Mouse (Mus musculus) myocyte (in vitro differentiated cells): ENCODE measurements around the gene Csrp3. TPM values are rescaled to one million over a fixed set of nuclear protein-coding genes. Genes with fewer than 3 reads are reported as not detected.

Source experiments
- H3K27me3 ChIP-seq: one replicate; pipeline ENCODE4 v1.6.1; 2011; ENCODE audit not compliant: control insufficient read depth, insufficient read depth, insufficient read length
- H3K36me3 ChIP-seq: one replicate; pipeline ENCODE4 v1.6.1; 2011; ENCODE audit not compliant: control insufficient read depth, insufficient read depth
- H3K4me2 ChIP-seq: one replicate; pipeline ENCODE4 v1.6.1; 2011; ENCODE audit warnings: low read depth, control low read depth
- H3K4me3 ChIP-seq: one replicate; pipeline ENCODE4 v1.5.1; 2011; ENCODE audit warnings: mild to moderate bottlenecking, control low read depth, moderate library complexity
- H3K79me2 ChIP-seq: one replicate; pipeline ENCODE4 v1.6.1; 2011; ENCODE audit not compliant: control insufficient read depth, insufficient read depth
- H3ac ChIP-seq: one replicate; pipeline ENCODE4 v1.6.1; 2011; ENCODE audit not compliant: control insufficient read depth, insufficient read length
- CEBPB ChIP-seq: IDR thresholded peaks from 2 replicates; pipeline ENCODE4 v1.6.1; 2011; ENCODE audit warnings: mild to moderate bottlenecking, moderate library complexity; ENCODE audit not compliant: poor library complexity, insufficient read depth, severe bottlenecking
- MAX ChIP-seq: IDR thresholded peaks from one replicate; pipeline ENCODE4 v1.6.1; 2011; ENCODE audit warnings: low read depth, mild to moderate bottlenecking, control low read depth
- MYOD1 ChIP-seq, 3 experiments: IDR thresholded peaks; one replicate each; pipeline ENCODE4 v1.6.1; 2011; ENCODE audit warnings: control low read depth in 2 of 3, low read depth in 2 of 3, mild to moderate bottlenecking in 2 of 3, moderate library complexity in 1 of 3; ENCODE audit not compliant: insufficient read length in 2 of 3, control insufficient read depth in 1 of 3
- MYOG ChIP-seq, 3 experiments: IDR thresholded peaks; one replicate each; pipeline ENCODE4 v1.6.1; 2011; ENCODE audit warnings: control low read depth in 2 of 3, low read depth in 2 of 3, mild to moderate bottlenecking in 2 of 3; ENCODE audit not compliant: insufficient read length in 2 of 3, control insufficient read depth in 1 of 3, insufficient read depth in 1 of 3
- POLR2A ChIP-seq: IDR thresholded peaks from one replicate; pipeline ENCODE4 v1.6.1; 2011; ENCODE audit warnings: low read depth, mild to moderate bottlenecking, control low read depth, moderate library complexity; ENCODE audit not compliant: insufficient read length
- POLR2AphosphoS2 ChIP-seq: IDR thresholded peaks from one replicate; pipeline ENCODE4 v1.6.1; 2011; ENCODE audit warnings: low read depth, control low read depth; ENCODE audit not compliant: insufficient read length
- REST ChIP-seq: IDR thresholded peaks from one replicate; pipeline ENCODE4 v1.6.1; 2011; ENCODE audit warnings: mild to moderate bottlenecking, control low read depth, moderate library complexity; ENCODE audit not compliant: insufficient read depth, insufficient read length
- SRF ChIP-seq: IDR thresholded peaks from one replicate; pipeline ENCODE4 v1.6.1; 2011; ENCODE audit warnings: low read depth; ENCODE audit not compliant: control insufficient read depth, insufficient read length
- TCF12 ChIP-seq: IDR thresholded peaks from one replicate; pipeline ENCODE4 v1.6.1; 2011; ENCODE audit warnings: mild to moderate bottlenecking, control low read depth; ENCODE audit not compliant: poor library complexity, insufficient read depth, severe bottlenecking
- TCF3 ChIP-seq: IDR thresholded peaks from one replicate; pipeline ENCODE4 v1.6.1; 2011; ENCODE audit warnings: low read depth, control low read depth; ENCODE audit not compliant: insufficient read length
- USF1 ChIP-seq: IDR thresholded peaks from one replicate; pipeline ENCODE4 v1.6.1; 2011; ENCODE audit warnings: low read depth, mild to moderate bottlenecking, control low read depth, moderate library complexity
- polyA plus RNA-seq: library from polyadenylated mRNA; unstranded; fragments of >200 nt; fragmentation: generic; extraction: Trizol; gene quantifications from one replicate; pipeline ENCODE4 v1.2.1, GENCODE M21; 2012; ENCODE audit warnings: missing spikeins

The Csrp3 gene
- polyA plus RNA-seq, 1 experiment: 158 TPM

DNA sequence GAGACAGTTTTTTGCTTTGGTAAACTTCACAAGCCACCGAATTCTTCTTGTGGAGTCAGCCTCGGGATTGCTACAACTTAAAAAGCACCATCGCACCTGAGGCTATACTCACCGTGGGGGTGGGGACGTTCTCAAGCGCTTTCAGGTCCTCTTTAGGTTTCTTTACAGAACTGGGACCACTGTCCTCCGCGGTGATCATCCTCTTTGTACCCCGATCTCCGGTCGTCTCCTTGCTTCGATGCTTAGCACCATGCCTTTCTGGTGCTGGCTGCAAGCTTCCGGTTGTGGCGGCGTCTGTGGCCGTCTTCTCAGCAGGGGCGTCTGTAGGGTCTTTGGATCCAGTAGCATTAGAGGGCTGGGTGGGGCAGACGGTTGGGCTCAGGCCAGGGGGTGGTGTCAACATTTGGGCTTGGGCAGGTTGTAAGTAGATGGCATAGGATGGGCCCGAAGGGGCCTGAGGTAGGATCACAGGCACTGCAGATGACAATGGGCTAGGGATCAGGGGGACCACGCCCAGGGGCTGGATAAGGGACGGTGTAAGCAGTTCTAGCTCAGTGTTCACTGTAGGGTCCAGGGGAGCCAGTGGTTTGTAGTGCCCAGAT lies 22.8 kb upstream of the Csrp3 start:
- no peaks in the 10 kb centered on the region for H3K27me3 ChIP-seq
- no peak overlapping the region for H3ac ChIP-seq
- peak overlapping the region; percentile 24 for H3K4me2 ChIP-seq
- peaks cover 81% of the 10 kb centered on the region for H3K36me3 ChIP-seq
- H3K79me2 ChIP-seq: peaks cover 14% of the 10 kb centered on the region
- no peak for TF ChIP-seq TCF3
- TF ChIP-seq POLR2AphosphoS2: peak; percentile 41
- TF ChIP-seq USF1: no peak
- TF ChIP-seq MAX: no peak
- no peak overlapping the region for H3K4me3 ChIP-seq

DNA sequence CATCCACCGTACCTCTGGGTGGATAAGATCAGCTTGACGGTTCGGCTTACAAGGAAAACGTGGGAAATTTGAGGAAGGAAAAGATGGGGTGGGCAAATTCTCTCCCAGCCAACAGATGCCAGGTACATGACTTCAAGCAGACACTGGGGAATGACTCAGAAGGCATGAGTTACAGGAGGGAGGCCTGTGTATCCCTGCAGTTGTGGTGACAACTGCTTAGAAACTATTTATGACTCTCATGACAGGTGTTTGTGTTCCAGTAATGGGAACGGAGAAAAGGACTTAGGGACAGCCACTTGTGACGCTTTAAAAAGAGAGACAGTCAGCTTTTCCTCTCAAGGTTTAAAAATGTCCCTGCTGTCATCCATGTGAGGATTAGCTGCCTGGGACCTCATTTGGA lies 22.3 kb upstream of the Csrp3 start:
- Histone ChIP-seq H3K4me3 (no peak overlapping the region), H3K27me3 (no peaks in the 10 kb centered on the region), H3K79me2 (peaks cover 11% of the 10 kb centered on the region), H3ac (no peak overlapping the region), H3K36me3 (peaks cover 82% of the 10 kb centered on the region), H3K4me2 (no peak overlapping the region)
- TF ChIP-seq MYOG (IDR thresholded peaks at IDR 0.05; ENCODE audit: control insufficient read depth in 1 of 3, insufficient read depth in 1 of 3, insufficient read length in 2 of 3, low read depth in 2 of 3) (peak in 2 of 3 experiments; percentile 87 to 97), MYOD1 (IDR thresholded peaks at IDR 0.05; ENCODE audit: control insufficient read depth in 1 of 3, insufficient read length in 2 of 3, low read depth in 2 of 3) (peak; percentile 65 to 94 (median 81)), TCF3 (peak; percentile 45), TCF12 (peak; percentile 95), CEBPB (no peak)

DNA sequence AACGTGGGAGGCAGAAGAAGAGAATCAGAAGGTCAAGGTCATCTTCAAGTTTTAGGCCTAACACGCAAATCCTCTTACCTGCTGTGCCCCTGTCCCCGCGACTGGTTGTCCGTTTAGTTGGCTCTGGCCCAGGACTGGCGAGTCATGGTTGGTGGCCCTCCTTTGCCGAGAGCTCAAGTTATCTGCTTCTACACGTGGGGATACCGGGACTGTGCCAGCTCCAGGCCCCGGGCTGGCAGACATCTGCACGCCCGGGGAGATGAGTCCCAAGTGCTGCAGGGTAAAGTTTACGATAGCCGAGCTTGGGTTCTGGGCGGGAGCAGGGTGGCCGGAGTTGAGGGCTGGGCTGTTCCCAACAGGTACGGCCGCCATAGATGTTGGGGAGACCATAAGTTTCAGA lies 19.7 kb upstream of the Csrp3 start:
- H3ac ChIP-seq: no peak overlapping the region
- TF ChIP-seq POLR2AphosphoS2 (no peak), TCF3 (no peak), POLR2A (peak; percentile 9)
- H3K36me3 ChIP-seq: peaks cover 68% of the 10 kb centered on the region
- no peak overlapping the region for H3K4me3 ChIP-seq
- no peak overlapping the region for H3K4me2 ChIP-seq
- no peaks in the 10 kb centered on the region for H3K27me3 ChIP-seq
- H3K79me2 ChIP-seq: peaks cover 6% of the 10 kb centered on the region

DNA sequence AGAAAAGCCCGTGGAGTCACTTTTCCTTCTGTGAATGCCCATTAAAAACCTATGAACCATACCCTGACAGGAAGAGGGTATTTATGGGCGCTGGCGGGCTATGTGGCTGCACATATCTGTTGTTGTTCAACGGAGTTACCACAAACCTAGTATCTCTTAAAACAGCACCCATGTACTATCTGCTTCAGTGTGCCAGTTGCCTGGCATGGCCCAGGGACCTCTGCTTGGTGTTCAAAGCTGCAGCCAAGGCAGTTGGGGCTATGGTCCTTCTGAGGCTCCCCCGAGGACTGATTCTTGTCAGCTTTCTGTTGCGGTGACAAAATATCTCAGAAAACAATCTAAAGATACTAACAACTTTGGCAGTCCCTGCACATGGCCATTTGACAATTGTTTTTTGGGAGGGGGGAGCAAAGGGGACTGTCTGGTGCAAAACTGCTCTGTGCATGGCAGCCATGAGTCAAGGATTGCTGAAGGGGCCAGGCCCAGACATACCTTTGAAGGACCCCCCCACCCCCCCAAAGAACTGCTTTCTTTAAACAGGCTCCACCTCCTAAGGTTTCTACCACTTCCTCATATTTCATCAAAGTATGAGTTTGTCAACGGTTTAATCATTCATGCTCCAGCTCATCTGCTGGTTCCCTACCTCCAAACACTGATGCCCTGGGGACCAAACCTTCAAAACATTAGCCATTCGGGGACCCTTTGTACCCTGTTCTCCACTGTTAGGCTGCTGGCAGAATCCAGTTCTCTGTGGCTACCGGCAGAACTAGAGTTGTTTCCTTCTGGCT lies 17.0 kb upstream of the Csrp3 start:
- no peak overlapping the region for H3ac ChIP-seq
- H3K4me2 ChIP-seq: no peak overlapping the region
- no peak overlapping the region for H3K4me3 ChIP-seq
- no peaks in the 10 kb centered on the region for H3K27me3 ChIP-seq
- TF ChIP-seq TCF12: no peak
- TF ChIP-seq SRF: no peak
- TF ChIP-seq POLR2AphosphoS2: peak; percentile 8
- TF ChIP-seq REST: no peak
- H3K36me3 ChIP-seq: peaks cover 44% of the 10 kb centered on the region
- H3K79me2 ChIP-seq: peaks cover 6% of the 10 kb centered on the region

DNA sequence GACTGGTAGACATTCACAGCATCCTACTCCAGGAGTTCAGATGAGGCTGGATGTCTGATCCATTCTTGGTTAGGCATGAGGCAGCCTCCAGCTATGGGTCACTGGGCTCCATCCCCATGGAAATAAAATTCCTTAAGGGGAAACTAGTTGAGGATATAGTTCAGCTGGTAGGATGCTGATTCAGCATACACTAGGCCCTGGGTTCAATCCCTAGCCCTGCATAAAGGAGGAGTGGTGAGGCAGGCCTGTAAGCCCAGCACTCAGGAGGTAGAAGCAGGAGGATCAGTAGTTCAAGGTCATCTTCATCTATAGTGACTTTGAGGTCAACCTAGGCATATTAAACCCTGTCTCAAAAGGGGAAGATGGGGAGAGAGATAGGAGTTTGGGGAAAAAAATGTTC lies 16.4 kb upstream of the Csrp3 start:
- Histone ChIP-seq H3K27me3 (no peaks in the 10 kb centered on the region), H3K4me2 (no peak overlapping the region), H3K36me3 (peaks cover 38% of the 10 kb centered on the region), H3K79me2 (peaks cover 5% of the 10 kb centered on the region), H3ac (no peak overlapping the region), H3K4me3 (no peak overlapping the region)
- TF ChIP-seq TCF12 (no peak), POLR2AphosphoS2 (peak; percentile 50)

DNA sequence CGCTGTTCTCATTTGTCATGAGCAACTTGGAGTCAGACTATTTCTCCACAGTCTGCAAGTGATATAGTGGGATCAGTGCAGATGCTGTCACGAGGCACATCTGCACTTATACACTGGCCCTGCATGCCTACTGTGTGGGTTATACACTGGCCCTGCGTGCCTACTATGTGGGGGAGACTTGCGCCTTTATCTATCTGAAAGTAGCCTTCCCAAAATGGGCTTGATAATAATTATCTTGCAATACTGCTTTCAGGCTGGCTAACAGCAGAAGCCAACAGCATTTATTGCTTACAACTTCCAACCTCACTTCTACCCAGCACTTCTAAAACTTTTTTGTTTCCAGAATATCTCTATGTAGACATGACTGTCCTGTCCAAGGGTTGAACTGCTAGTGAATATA lies 14.0 kb upstream of the Csrp3 start:
- Histone ChIP-seq H3K36me3 (peaks cover 21% of the 10 kb centered on the region), H3K4me3 (no peak overlapping the region), H3ac (no peak overlapping the region), H3K4me2 (no peak overlapping the region), H3K27me3 (no peaks in the 10 kb centered on the region), H3K79me2 (no peaks in the 10 kb centered on the region)
- TF ChIP-seq POLR2AphosphoS2: peak; percentile 35
- no peak for TF ChIP-seq USF1
